Mouse (Mus musculus): ENCODE measurements around the gene Sord.

Sord gene

DNA sequence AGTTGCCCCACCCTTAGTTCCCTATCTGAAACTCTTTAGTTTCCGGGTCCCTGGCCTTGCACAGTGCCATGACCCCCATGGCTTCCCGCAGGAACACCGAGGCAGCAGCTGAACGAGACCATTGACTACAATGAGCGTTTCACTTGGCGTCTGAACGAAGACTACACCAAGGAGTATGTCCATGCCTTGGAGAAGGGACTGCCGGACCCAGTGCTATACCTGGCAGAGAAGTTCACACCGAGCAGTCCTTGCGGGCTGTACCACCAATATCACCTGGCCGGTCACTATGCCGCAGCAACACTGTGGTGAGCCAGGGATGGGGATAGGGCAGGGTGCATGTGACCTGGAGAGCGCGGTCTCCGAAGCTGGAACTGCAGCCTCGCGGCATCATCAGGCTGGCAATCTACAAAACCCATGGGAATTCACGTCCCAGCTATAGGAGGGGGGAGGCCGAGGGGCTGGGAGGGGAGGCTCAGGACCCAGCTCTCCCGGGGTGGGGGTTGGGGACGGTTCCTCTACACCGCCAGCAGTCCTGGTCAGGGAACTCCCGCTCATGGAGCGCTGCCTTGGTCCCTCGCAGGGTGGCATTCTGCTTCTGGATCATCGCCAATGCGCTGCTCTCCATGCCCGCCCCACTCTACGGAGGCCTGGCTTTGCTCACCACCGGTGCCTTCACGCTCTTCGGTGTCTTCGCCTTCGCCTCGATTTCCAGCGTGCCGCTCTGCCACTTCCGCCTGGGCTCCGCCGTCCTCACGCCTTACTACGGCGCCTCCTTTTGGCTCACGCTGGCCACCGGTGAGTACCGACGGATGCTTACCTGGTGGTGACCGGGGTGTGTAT lies 66.8 kb downstream of the Sord start:
- in situ Hi-C loops (cut with MboI, MseI), result no loop called here

DNA sequence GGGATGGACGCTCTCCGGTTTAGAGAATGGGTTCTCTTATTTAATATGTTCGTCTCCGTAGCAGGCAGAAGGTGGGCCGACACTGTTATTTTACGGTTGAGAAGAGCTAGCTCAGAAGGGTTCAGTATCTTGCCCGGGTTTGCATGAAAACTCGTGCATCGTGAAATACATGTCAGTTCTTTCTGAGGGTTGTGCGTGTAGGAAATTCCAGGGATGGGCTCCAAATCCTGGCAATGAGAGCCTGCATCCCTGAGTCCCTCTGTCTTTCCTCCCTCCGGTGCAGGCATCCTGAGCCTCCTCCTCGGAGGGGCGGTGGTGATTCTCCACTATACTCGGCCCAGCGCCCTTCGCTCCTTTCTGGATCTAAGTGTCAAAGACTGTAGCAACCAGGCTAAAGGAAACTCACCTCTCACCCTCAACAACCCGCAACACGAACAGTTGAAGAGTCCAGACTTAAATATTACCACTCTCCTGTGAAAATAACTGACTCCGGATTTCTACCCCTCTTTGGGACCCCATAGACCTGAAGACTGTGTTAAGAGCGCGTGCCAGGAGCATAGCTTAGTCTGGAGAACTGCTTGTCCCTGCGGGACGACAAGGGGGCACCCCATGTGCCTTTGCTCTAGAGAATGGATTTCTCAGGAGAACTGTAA lies 67.5 kb downstream of the Sord start:
- in situ Hi-C loops (cut with MboI, MseI), result no loop called here

DNA sequence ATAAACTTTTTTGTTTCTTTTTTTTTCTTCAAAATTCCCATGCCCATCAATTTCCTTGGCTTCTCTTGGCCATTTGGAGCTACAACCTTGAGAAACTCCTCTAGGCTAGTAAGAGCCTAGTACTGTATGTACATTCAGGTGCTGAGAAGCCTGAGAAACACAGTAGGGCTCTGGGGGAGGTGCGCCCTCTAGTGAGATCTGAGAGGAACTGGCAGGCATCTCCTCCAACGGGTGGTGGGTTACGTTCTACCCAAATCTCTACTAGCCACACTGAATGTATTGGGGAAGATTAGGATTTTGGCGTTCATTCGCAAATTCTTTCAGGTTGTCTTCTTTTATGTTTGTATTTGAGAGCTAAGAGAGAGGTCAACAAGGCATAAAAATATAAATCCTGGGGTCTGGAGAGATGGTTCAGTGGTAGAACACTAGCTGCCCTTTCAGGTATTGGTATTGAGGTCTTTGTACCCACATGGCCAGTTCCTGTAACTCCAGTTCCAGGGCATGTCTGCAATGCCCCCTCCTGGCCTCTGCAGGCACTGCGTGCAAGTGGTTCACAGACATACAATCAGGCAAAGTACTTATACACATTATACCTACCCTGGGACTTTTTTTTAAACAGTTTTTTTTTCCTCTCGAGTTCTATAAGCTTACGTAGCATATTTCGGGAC lies 68.2 kb downstream of the Sord start:
- in situ Hi-C loops (cut with MboI, MseI), result no loop called here

DNA sequence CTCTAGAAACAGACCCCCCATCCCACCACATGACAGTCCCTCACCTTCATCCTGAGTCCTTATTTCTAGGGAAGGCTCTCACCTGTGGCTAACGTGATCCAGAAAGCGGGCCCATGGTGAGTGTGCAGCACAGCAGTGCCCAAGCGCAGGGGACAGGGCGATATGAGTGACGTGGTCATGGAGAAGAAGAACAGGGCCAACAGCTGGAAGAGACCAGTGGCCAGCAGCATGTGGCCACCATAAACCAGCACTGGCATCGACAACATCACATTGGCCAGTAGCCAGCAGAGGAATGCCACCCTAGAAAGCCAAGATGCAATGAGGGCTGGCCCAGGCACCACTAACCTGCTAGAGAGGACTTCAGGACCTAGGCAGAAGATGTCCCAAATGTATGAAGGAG lies 70.0 kb downstream of the Sord start:
- in situ Hi-C loops (cut with MboI, MseI), result no loop called here

DNA sequence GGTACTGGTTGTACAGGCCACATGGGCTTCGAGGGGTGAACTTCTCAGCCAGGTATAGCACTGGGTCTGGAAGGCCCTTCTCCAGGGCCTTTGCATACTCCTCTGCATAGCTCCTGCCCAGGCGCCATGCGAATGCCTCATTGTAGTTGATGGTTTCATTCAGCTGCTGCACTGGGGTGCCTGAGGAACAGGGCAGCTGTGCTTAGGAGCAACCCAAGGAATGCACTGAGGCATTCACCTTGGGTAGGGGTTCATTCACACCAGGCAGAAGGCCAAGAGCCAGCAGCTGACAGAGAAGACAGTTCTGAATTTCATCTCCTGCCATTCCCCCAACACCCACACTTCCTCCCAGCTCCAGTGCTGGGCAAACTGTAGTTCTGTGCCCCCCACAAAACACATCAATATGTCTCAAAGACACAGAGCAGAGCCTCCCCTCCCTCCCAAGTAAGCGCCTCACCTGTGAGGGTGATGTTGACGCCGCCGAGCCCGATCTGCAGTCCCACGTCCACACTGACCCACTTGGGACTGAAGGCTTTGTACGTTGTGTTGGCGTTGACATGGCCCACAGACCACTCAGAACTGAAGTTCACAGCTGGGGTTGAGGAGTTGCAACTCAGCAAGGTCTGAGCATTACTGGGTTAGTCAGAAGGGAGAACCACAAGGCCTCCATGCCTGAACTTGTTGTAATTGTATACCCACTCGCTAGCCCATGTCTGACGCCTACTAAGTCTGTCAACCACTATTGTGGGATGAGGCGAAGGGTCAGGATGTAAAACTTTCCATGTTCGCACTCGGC lies 70.7 kb downstream of the Sord start:
- in situ Hi-C loops (cut with MboI, MseI), result no loop called here

DNA sequence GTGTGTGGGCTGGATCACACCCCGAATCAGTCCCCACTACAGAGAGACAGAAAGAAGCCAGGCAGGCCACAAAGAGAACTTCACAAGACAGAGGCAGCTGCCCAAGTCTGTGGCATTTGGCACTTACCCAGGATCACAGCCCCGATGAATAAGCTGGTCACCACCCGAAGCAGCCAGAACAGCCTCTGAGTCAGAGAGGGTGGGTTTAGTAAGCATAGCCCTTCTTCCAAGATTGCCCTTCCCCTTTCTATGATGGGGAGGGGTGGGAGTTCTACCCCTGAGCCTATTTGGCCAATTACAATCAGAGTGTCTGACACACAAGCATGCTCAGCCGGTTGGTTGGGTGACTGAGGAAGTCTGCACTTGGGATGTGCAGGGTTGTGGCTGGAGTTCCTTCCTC lies 71.6 kb downstream of the Sord start:
- in situ Hi-C loops (cut with MboI, MseI), result no loop called here

DNA sequence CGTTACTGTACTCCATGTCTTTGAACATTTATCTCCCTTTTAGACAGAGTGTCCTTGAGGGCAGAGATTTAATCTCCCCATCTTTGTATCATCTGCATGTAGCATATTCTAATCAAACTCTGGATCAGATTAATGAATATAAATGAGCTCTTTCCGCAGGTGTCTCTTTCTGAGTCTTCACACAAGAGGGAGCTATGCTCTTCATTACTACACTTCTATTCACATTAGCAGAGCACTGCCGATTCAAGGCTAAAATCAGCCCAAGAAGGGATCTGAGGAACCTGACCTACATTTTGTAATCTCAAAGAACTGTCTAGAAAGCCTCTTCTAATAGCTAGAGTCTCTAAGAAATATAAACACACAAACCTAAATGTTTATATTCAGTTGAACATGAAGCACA lies 75.1 kb downstream of the Sord start:
- in situ Hi-C loops (cut with MboI, MseI), result no loop called here

DNA sequence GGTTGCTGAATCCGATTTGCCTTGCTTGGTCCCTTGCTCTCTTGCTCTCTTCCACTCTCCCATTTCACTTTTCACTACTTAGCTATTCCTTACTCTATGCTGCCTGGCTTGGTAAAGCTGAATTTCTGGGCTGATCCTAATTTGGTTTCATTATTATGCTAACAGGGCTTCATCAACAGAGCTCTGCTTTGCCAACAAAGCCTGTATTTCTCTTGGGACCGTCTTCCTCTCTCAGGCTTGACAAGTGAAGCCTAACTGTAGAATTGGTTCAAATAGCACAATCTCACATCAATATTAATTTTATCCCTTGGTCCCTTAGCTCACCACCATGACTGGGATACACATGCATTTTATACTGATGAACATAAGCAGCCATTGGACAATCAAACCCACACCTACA lies 77.0 kb downstream of the Sord start:
- in situ Hi-C loops (cut with MboI, MseI), result no loop called here

DNA sequence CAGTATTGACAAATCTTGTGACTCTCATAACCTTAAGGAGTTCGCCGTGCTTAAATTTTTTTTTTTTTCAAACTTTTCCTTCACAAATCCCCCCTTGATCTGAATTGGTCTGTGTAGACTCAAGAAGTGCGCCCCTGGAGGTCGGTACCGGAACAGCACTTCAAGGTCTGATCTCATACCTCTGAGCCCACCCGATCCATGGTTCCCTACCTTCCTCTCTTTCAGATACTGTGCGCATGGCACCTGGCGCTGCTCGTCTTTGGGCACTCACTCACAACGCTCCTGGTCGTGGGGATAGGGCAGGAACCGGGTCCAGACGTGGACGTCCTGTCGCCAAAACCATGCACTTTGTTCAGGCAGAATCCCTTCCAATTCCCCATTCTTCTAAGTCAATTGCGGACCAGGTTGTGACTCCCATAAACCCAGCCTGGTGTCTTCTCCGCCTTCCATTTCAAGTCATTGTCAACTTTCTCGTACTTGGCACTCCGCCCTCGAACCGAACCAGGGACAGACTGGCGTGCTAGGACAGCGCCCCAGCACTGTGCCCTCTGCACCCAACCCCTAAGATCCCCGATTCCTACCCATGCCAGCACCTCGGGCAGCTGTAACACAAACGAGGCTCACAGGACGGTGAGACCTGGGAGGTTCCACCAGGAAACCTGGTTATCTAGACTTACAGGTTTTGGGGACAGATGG lies 78.3 kb downstream of the Sord start:
- in situ Hi-C loops (cut with MboI, MseI), result no loop called here

DNA sequence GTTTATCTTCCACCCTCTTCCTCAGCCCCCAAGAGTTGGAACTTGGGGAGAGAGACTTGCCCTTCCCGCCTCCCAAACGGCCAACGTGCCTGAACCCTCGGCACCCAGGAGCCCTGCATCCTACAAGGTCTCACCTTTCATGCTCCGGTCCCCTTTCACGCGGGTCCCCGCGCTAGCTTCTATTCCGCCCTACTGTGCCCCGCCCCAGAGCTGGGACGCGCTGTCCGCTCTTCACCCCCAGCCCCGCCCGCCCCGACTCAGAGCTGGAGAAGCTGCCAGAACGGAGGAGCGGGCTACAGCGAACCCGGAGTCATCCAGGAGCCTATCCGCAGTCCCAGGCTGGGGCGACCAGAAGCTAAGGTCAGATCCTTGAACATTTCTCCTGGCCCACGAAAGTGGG lies 79.0 kb downstream of the Sord start, which contains the start of gene Duoxa1:
Gene Duoxa1, minus strand, starts transcription at position 195 of the 400 bp plus-strand sequence.
- in situ Hi-C loops (cut with MboI, MseI), result no loop called here
